Mouse (Mus musculus): ENCODE measurements around the gene Ror1. TPM values are rescaled to one million over a fixed set of nuclear protein-coding genes. Genes with fewer than 3 reads are reported as not detected.

Gene Ror1
- polyA plus RNA-seq, 1 experiment from 2014 or later = 12.4 TPM

- H3K27me3 ChIP-seq (ENCODE audit: control insufficient read depth, insufficient read depth, low read length) = no peaks in the 10 kb centered on the region
- H3K9ac ChIP-seq (ENCODE audit: low read length) = no peak overlapping the region
- no peak overlapping the region for H3K4me2 ChIP-seq (ENCODE audit: low read length)
- 90% methylated on average over 3 of the region's 3 CpGs for WGBS
- no peak overlapping the region for H3K27ac ChIP-seq (replicated peaks in 1 of 2; ENCODE audit: control insufficient read depth in 1 of 2, insufficient read depth in 1 of 2, low read depth in 2 of 2, low read length in 2 of 2)
- H3K4me3 ChIP-seq (ENCODE audit: control insufficient read depth in 1 of 2, insufficient read depth in 1 of 2, low read depth in 1 of 2, low read length in 2 of 2) = no peak overlapping the region
- peaks cover 5 to 21% of the 10 kb centered on the region in 2 experiments; a peak in 3 of 4 replicates for H3K4me1 ChIP-seq (ENCODE audit: control insufficient read depth in 2 of 2, insufficient read depth in 2 of 2, low read length in 2 of 2)
- ATAC-seq (ENCODE audit: insufficient number of reproducible peaks, insufficient read depth, low FRiP score, low read depth) = no peak
- H3K9me3 ChIP-seq (ENCODE audit: control insufficient read depth, low read length) = no peaks in the 10 kb centered on the region
- H3K36me3 ChIP-seq (ENCODE audit: control insufficient read depth, insufficient read depth, low read length) = no peaks in the 10 kb centered on the region
These were observed 82.7 kb downstream of the Ror1 start for GRCm38 (mm10) chr4:100178316-100178715.

- Histone ChIP-seq H3K9ac (ENCODE audit: low read length) (peak overlapping the region; percentile 11; the same call in 1 of the 2 replicates), H3K4me3 (ENCODE audit: control insufficient read depth in 1 of 2, insufficient read depth in 1 of 2, low read depth in 1 of 2, low read length in 2 of 2) (no peak overlapping the region), H3K4me2 (ENCODE audit: low read length) (no peak overlapping the region), H3K27ac (replicated peaks in 1 of 2; ENCODE audit: control insufficient read depth in 1 of 2, insufficient read depth in 1 of 2, low read depth in 2 of 2, low read length in 2 of 2) (peak overlapping the region in 1 of 2 experiments; percentile 17; a peak in 1 of 4 replicates), H3K36me3 (ENCODE audit: control insufficient read depth, insufficient read depth, low read length) (no peaks in the 10 kb centered on the region), H3K4me1 (ENCODE audit: control insufficient read depth in 2 of 2, insufficient read depth in 2 of 2, low read length in 2 of 2) (peaks cover 5 to 21% of the 10 kb centered on the region in 2 experiments; a peak in 3 of 4 replicates), H3K27me3 (ENCODE audit: control insufficient read depth, insufficient read depth, low read length) (no peaks in the 10 kb centered on the region), H3K9me3 (ENCODE audit: control insufficient read depth, low read length) (no peaks in the 10 kb centered on the region)
- WGBS = 58% methylated on average over 5 of the region's 5 CpGs
- no peak for ATAC-seq (ENCODE audit: insufficient number of reproducible peaks, insufficient read depth, low FRiP score, low read depth)
These were observed 86.1 kb downstream of the Ror1 start for GRCm38 (mm10) chr4:100181676-100182075.

- no peak for ATAC-seq (ENCODE audit: insufficient number of reproducible peaks, insufficient read depth, low FRiP score, low read depth)
- H3K9ac ChIP-seq (ENCODE audit: low read length) = no peak overlapping the region
- no peaks in the 10 kb centered on the region for H3K36me3 ChIP-seq (ENCODE audit: control insufficient read depth, insufficient read depth, low read length)
These were observed 91.2 kb downstream of the Ror1 start for GRCm38 (mm10) chr4:100186781-100187180.

GRCm38 (mm10) chr4:100187563-100188200 lies 92.1 kb downstream of the Ror1 start:
- Histone ChIP-seq H3K4me1 (ENCODE audit: control insufficient read depth in 2 of 2, insufficient read depth in 2 of 2, low read length in 2 of 2) (peaks cover 15 to 19% of the 10 kb centered on the region in 2 experiments), H3K4me3 (ENCODE audit: control insufficient read depth in 1 of 2, insufficient read depth in 1 of 2, low read depth in 1 of 2, low read length in 2 of 2) (no peak overlapping the region), H3K9me3 (ENCODE audit: control insufficient read depth, low read length) (no peaks in the 10 kb centered on the region), H3K27ac (replicated peaks in 1 of 2; ENCODE audit: control insufficient read depth in 1 of 2, insufficient read depth in 1 of 2, low read depth in 2 of 2, low read length in 2 of 2) (peak overlapping the region; percentile 15 to 72), H3K36me3 (ENCODE audit: control insufficient read depth, insufficient read depth, low read length) (no peaks in the 10 kb centered on the region), H3K9ac (ENCODE audit: low read length) (no peak overlapping the region), H3K27me3 (ENCODE audit: control insufficient read depth, insufficient read depth, low read length) (no peaks in the 10 kb centered on the region), H3K4me2 (ENCODE audit: low read length) (0 out of 2 replicates have a peak overlapping the region, but pooled peaks have one; percentile 32)
- 26% methylated on average over 6 of the region's 6 CpGs for WGBS
- ATAC-seq (ENCODE audit: insufficient number of reproducible peaks, insufficient read depth, low FRiP score, low read depth) = no peak

More at GRCm38 (mm10) chr4:100186781-100187180, 91.2 kb downstream of the Ror1 start:
- H3K4me2 ChIP-seq (ENCODE audit: low read length) = no peak overlapping the region
- H3K4me1 ChIP-seq (ENCODE audit: control insufficient read depth in 2 of 2, insufficient read depth in 2 of 2, low read length in 2 of 2) = peaks cover 15 to 22% of the 10 kb centered on the region in 2 experiments
- H3K27me3 ChIP-seq (ENCODE audit: control insufficient read depth, insufficient read depth, low read length) = no peaks in the 10 kb centered on the region
- WGBS = 88% methylated on average over 8 of the region's 8 CpGs
- no peak overlapping the region for H3K27ac ChIP-seq (replicated peaks in 1 of 2; ENCODE audit: control insufficient read depth in 1 of 2, insufficient read depth in 1 of 2, low read depth in 2 of 2, low read length in 2 of 2)
- no peak overlapping the region for H3K4me3 ChIP-seq (ENCODE audit: control insufficient read depth in 1 of 2, insufficient read depth in 1 of 2, low read depth in 1 of 2, low read length in 2 of 2)
- no peaks in the 10 kb centered on the region for H3K9me3 ChIP-seq (ENCODE audit: control insufficient read depth, low read length)

- Histone ChIP-seq H3K36me3 (ENCODE audit: control insufficient read depth, insufficient read depth, low read length) (no peaks in the 10 kb centered on the region), H3K4me1 (ENCODE audit: control insufficient read depth in 2 of 2, insufficient read depth in 2 of 2, low read length in 2 of 2) (peaks cover 17 to 19% of the 10 kb centered on the region in 2 experiments), H3K27me3 (ENCODE audit: control insufficient read depth, insufficient read depth, low read length) (no peaks in the 10 kb centered on the region), H3K9ac (ENCODE audit: low read length) (peak overlapping the region; percentile 30; the same call in 1 of the 2 replicates), H3K9me3 (ENCODE audit: control insufficient read depth, low read length) (no peaks in the 10 kb centered on the region), H3K27ac (replicated peaks in 1 of 2; ENCODE audit: control insufficient read depth in 1 of 2, insufficient read depth in 1 of 2, low read depth in 2 of 2, low read length in 2 of 2) (peak overlapping the region; percentile 68 to 72), H3K4me3 (ENCODE audit: control insufficient read depth in 1 of 2, insufficient read depth in 1 of 2, low read depth in 1 of 2, low read length in 2 of 2) (no peak overlapping the region), H3K4me2 (ENCODE audit: low read length) (peak overlapping the region; percentile 32; the same call in 1 of the 2 replicates)
- ATAC-seq (ENCODE audit: insufficient number of reproducible peaks, insufficient read depth, low FRiP score, low read depth) = peak; percentile 64; the same call in 1 of the 2 replicates
- 10% methylated on average over 4 of the region's 4 CpGs for WGBS
These were observed 92.7 kb downstream of the Ror1 start for GRCm38 (mm10) chr4:100188201-100188699.

GRCm38 (mm10) chr4:100191483-100191882 lies 95.9 kb downstream of the Ror1 start:
- Histone ChIP-seq H3K9ac (ENCODE audit: low read length) (no peak overlapping the region), H3K9me3 (ENCODE audit: control insufficient read depth, low read length) (no peaks in the 10 kb centered on the region), H3K4me3 (ENCODE audit: control insufficient read depth in 1 of 2, insufficient read depth in 1 of 2, low read depth in 1 of 2, low read length in 2 of 2) (no peak overlapping the region), H3K4me1 (ENCODE audit: control insufficient read depth in 2 of 2, insufficient read depth in 2 of 2, low read length in 2 of 2) (peaks cover 19 to 20% of the 10 kb centered on the region in 2 experiments), H3K27me3 (ENCODE audit: control insufficient read depth, insufficient read depth, low read length) (no peaks in the 10 kb centered on the region), H3K4me2 (ENCODE audit: low read length) (no peak overlapping the region), H3K27ac (replicated peaks in 1 of 2; ENCODE audit: control insufficient read depth in 1 of 2, insufficient read depth in 1 of 2, low read depth in 2 of 2, low read length in 2 of 2) (no peak overlapping the region), H3K36me3 (ENCODE audit: control insufficient read depth, insufficient read depth, low read length) (no peaks in the 10 kb centered on the region)
- WGBS = 39% methylated on average over 6 of the region's 6 CpGs
- no peak for ATAC-seq (ENCODE audit: insufficient number of reproducible peaks, insufficient read depth, low FRiP score, low read depth)

- no peaks in the 10 kb centered on the region for H3K9me3 ChIP-seq (ENCODE audit: control insufficient read depth, low read length)
- H3K4me2 ChIP-seq (ENCODE audit: low read length) = no peak overlapping the region
- no peak overlapping the region for H3K9ac ChIP-seq (ENCODE audit: low read length)
- no peak overlapping the region for H3K27ac ChIP-seq (replicated peaks in 1 of 2; ENCODE audit: control insufficient read depth in 1 of 2, insufficient read depth in 1 of 2, low read depth in 2 of 2, low read length in 2 of 2)
- peaks cover 16 to 28% of the 10 kb centered on the region in 2 experiments for H3K4me1 ChIP-seq (ENCODE audit: control insufficient read depth in 2 of 2, insufficient read depth in 2 of 2, low read length in 2 of 2)
- no peaks in the 10 kb centered on the region for H3K27me3 ChIP-seq (ENCODE audit: control insufficient read depth, insufficient read depth, low read length)
- H3K4me3 ChIP-seq (ENCODE audit: control insufficient read depth in 1 of 2, insufficient read depth in 1 of 2, low read depth in 1 of 2, low read length in 2 of 2) = no peak overlapping the region
- 78% methylated on average over 3 of the region's 3 CpGs for WGBS
- H3K36me3 ChIP-seq (ENCODE audit: control insufficient read depth, insufficient read depth, low read length) = no peaks in the 10 kb centered on the region
- ATAC-seq (ENCODE audit: insufficient number of reproducible peaks, insufficient read depth, low FRiP score, low read depth) = no peak
These were observed 98.5 kb downstream of the Ror1 start for GRCm38 (mm10) chr4:100194136-100194535.
